In the genomic region with DNA sequence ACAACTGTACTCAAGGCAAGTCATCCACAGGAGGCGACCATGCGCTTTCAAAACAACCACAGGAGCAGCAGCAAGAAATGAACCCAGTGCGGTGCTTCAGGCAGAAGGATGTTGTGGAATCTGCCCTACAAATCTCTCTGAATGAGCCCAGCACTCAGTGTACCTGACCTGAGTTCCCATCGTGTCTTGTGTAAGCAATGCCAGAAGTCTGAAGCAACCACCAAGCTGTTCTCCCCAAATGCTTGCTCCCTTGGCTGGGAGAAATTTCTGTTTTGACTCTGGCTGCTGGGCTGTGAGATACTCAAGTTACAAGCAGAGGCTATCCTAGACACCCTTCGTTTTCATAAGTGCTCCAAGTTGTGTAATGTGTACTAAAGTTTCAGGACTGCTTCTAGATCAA, we compare ENCODE assay signal across 21 mouse cellular contexts. TPM values are rescaled to one million over a fixed set of nuclear protein-coding genes. Genes with fewer than 3 reads are reported as not detected.
DNase-seq lines count a peak whose midpoint lies in the region; ATAC-seq and TF ChIP-seq lines count a peak whose summit lies in the region.
"Had no signal": no experiment of that assay in that cellular context is flagged by ENCODE, and none has a peak within 500 bp of the region (broad histone marks: within the 10 kb centered on the region; RNA-seq: fewer than 3 reads in every experiment).

No protein-coding gene starts in this region.

- TF ChIP-seq POLR2A in testis, adult 2 months (IDR thresholded peaks at IDR 0.05; ENCODE audit: control insufficient read depth, low read depth, low read length): no peak

- H3K4me3 ChIP-seq in testis, adult 2 months (ENCODE audit: control insufficient read depth, low read depth, low read length): no peak overlapping the region
- H3K4me3 ChIP-seq: embryonic facial prominence, embryonic 12.5 days; forebrain, embryonic 12.5 days; heart, adult 2 months; heart, embryonic 15.5 days; hindbrain, embryonic 13.5 days had no signal

- peaks cover 2% of the 10 kb centered on the region for H3K4me1 ChIP-seq in testis, adult 2 months (ENCODE audit: control insufficient read depth, insufficient read depth, low read length)
- H3K4me1 ChIP-seq: heart, embryonic 15.5 days had no signal

- peak; percentile 32 to 43 for DNase-seq in gastrocnemius, adult 8-10 months (ENCODE audit: low spot score in 2 of 2)
- DNase-seq in gastrocnemius, postnatal 14 days: no peak
- DNase-seq in testis, postnatal 10 days (ENCODE audit: low spot score): no peak
- DNase-seq in gastrocnemius, postnatal 25 days: peak; percentile 74
- DNase-seq: adrenal gland, postnatal 10 days; cerebellum, adult 11 months; cerebellum, adult 8-10 months; cerebellum, postnatal 14 days; heart, adult 2 months; heart, postnatal 14 days had no signal

- H3K36me3 ChIP-seq in testis, adult 2 months (ENCODE audit: control insufficient read depth, insufficient read depth, low read length): no peaks in the 10 kb centered on the region
- H3K36me3 ChIP-seq: embryonic facial prominence, embryonic 12.5 days; forebrain, embryonic 12.5 days; heart, embryonic 15.5 days; hindbrain, embryonic 13.5 days had no signal

- H3K27me3 ChIP-seq in testis, adult 2 months (ENCODE audit: control insufficient read depth, insufficient read depth, low read length): no peaks in the 10 kb centered on the region

- no peak overlapping the region; the same call in 1 of the 2 replicates for H3K27ac ChIP-seq in testis, adult 2 months (ENCODE audit: control insufficient read depth, insufficient read depth, low read depth, low read length)
- H3K27ac ChIP-seq: embryonic facial prominence, embryonic 12.5 days; forebrain, embryonic 12.5 days; heart, adult 2 months; heart, embryonic 15.5 days; hindbrain, embryonic 13.5 days; hindbrain, postnatal 0 days had no signal

- intact Hi-C loops in gastrocnemius, postnatal 14 days (cut with DNase I; ENCODE audit: low total_unique reads): no loop called here

- ATAC-seq in granulocyte monocyte progenitor cell, adult 5-6 weeks (replicated peaks; ENCODE audit: poor library complexity, severe bottlenecking): no peak
- ATAC-seq: forebrain, embryonic 16.5 days; hindbrain, postnatal 0 days had no signal

- peak; percentile 4; the same call in 1 of the 2 replicates for TF ChIP-seq CTCF in testis, adult 2 months (IDR thresholded peaks at IDR 0.05; ENCODE audit: control insufficient read depth, insufficient read depth, insufficient replicate concordance, low read depth, low read length)

RNA-seq across cellular contexts. Expression of gene Lhpp, which starts 4.7 kb away (rescaled TPM):
- total RNA-seq in gastrocnemius, adult 8-10 months (2022): 10 to 100 TPM; 12.5 to 17.2 (median 14.5) TPM
- total RNA-seq in gastrocnemius, postnatal 14 days (2021): 10 to 100 TPM; 10.5 to 12.9 TPM
- polyA plus RNA-seq in testis, adult 2 months (2012; rRNA removed): 6.4 and 7.3 TPM in 2 replicates
- total RNA-seq in gastrocnemius, postnatal 25 days (2021): 10 to 100 TPM; 12.5 to 13.2 TPM
- 11.5 and 13.8 TPM in 2 replicates for total RNA-seq in granulocyte monocyte progenitor cell, adult 5-6 weeks (2014; fragmentation: Nextera tagmentation)
- 7.3 and 9.3 TPM in 2 replicates for total RNA-seq in granulocyte monocyte progenitor cell, adult 5-6 weeks (2017)

RNA-seq across cellular contexts. Expression of gene Nkx1-2, which starts 6.3 kb away (rescaled TPM):
- not detected for total RNA-seq in gastrocnemius, adult 8-10 months (2022)
- total RNA-seq in gastrocnemius, postnatal 14 days (2021): not detected
- polyA plus RNA-seq in testis, adult 2 months (2012; rRNA removed): 0.15 and 0.17 TPM in 2 replicates
- not detected for total RNA-seq in gastrocnemius, postnatal 25 days (2021)
- total RNA-seq in granulocyte monocyte progenitor cell, adult 5-6 weeks (2014; fragmentation: Nextera tagmentation): not detected in 2 replicates
- not detected in 2 replicates for total RNA-seq in granulocyte monocyte progenitor cell, adult 5-6 weeks (2017)
- total RNA-seq: adrenal gland, postnatal 4 days; gastrocnemius, postnatal 36 days; heart, adult 2 months; heart, postnatal 14 days; hematopoietic stem cell, adult 5-6 weeks; hindbrain, postnatal 0 days had no signal
- polyA plus RNA-seq: heart, adult 2 months; heart, embryonic 15.5 days had no signal

RNA-seq across cellular contexts. Expression of gene Oat, which starts 29.5 kb away (rescaled TPM):
- total RNA-seq in gastrocnemius, adult 8-10 months (2022): 100 to 1,000 TPM; 147 to 208 (median 171) TPM
- 100 to 1,000 TPM; 120 to 142 TPM for total RNA-seq in gastrocnemius, postnatal 14 days (2021)
- 32.3 and 32.7 TPM in 2 replicates for polyA plus RNA-seq in testis, adult 2 months (2012; rRNA removed)
- 100 to 1,000 TPM; 156 TPM for total RNA-seq in gastrocnemius, postnatal 25 days (2021)
- 85.2 and 105 TPM in 2 replicates for total RNA-seq in granulocyte monocyte progenitor cell, adult 5-6 weeks (2014; fragmentation: Nextera tagmentation)
- total RNA-seq in granulocyte monocyte progenitor cell, adult 5-6 weeks (2017): 97.3 and 99.4 TPM in 2 replicates

Comparison
In these comparisons a context has a peak if more than half of its experiments do, and no peak if none do; other contexts are left out.
1. DNase-seq: peak in gastrocnemius, adult 8-10 months (2 of 2) and gastrocnemius, postnatal 25 days (single experiment); none in gastrocnemius, postnatal 14 days (single experiment) and testis, postnatal 10 days (single experiment).